Mouse (Mus musculus): ENCODE data around the gene Slc9b1. TPM values are rescaled to one million over a fixed set of nuclear protein-coding genes. Genes with fewer than 3 reads are reported as not detected.

Slc9b1 gene
- total RNA-seq, 2 experiments from 2014 or later = not detected

- DNase-seq (ENCODE audit: low spot score) = peak; percentile 99
Observed at GRCm38 (mm10) chr3:135437758-135438495, 90.1 kb downstream of the Slc9b1 start, which contains the start of gene Ube2d3. Ube2d3 (plus strand) TSS chr3:135438149.

DNA sequence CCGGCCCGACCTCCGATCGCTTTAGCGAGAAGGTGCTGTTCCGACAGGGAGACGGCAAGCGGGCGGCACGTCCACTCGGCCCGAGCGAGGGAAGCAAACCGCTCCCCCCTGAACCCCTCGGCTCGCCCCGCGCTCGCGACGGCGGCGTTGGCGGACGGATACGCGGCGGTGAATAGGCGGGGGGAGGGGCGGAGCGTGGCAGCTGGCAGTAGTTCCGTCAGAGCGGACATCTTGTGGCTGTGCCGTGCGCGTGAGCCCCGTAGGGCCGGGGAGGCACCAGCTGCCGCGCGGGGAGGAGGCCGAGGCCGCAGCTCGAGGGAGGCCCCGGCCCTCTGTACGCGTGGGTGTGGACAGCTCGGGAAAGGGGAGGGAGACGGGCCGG is 90.7 kb downstream of the Slc9b1 start:
- peak; percentile 93 for DNase-seq (ENCODE audit: low spot score)

DNA sequence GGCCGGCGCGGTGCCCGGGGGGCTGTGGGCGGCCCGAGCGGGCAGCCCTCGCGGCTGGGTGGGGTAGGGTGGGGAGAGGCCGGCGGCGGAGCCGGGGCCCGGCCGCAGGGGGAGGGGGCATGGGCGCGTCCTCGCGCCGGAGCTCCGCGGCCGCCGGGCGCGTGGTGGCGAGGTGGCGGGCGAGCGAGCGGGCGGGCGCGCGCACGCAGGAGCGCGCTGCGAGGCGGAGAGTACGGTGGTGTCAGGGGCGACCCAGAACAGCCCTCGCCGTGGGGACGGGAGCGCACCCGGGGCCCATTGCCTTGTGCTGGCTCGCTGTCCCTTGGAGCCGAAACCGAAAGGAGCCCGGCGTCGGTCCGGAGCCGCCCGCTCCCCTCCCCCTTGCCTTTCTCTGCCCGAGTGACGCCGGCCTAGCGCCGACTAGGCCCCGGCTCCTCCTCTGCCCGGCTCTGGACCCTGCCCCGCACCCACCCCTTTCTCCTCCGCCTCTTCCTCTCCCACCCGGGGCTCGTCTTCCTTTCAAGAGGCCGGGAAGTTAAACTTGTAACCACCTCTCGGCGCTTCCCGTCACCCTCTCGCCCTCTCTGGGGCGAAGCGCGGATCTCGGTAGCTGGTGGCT is 91.2 kb downstream of the Slc9b1 start:
- DNase-seq (ENCODE audit: low spot score) = peak; percentile 81

- DNase-seq (ENCODE audit: low spot score) = no peak
Observed at GRCm38 (mm10) chr3:135439651-135440050, 91.8 kb downstream of the Slc9b1 start.

- peak; percentile 16 for DNase-seq (ENCODE audit: low spot score)
Observed at GRCm38 (mm10) chr3:135440221-135440620, 92.4 kb downstream of the Slc9b1 start.

- no peak for DNase-seq (ENCODE audit: low spot score)
Observed at GRCm38 (mm10) chr3:135440621-135441020, 92.8 kb downstream of the Slc9b1 start.

GRCm38 (mm10) chr3:135444930-135445329 is 97.1 kb downstream of the Slc9b1 start:
- no peak for DNase-seq (ENCODE audit: low spot score)

Other genes with a start within 250 kb of the Slc9b1 start
- under 1 TPM; 0.05 to 0.14 TPM for gene Cenpe, start 135.5 kb upstream of the Slc9b1 start, total RNA-seq (2021)
- gene Bdh2, start 66.8 kb upstream of the Slc9b1 start, total RNA-seq (2021) = 1 to 10 TPM; 1.6 to 2.6 TPM
- not detected for gene Slc9b2, start 40.3 kb upstream of the Slc9b1 start, total RNA-seq (2021)
- gene Cisd2, start 75.9 kb downstream of the Slc9b1 start, total RNA-seq (2021) = 10 to 100 TPM; 32.4 to 34.0 TPM
- gene Ube2d3, start 90.1 kb downstream of the Slc9b1 start, total RNA-seq (2021) = 100 to 1,000 TPM; 343 to 352 TPM
- gene Manba, start 137.6 kb downstream of the Slc9b1 start, total RNA-seq (2021) = 1 to 10 TPM; 3.1 to 4.5 TPM

Data from gastrocnemius, adult 18-20 months (tissue).